Mouse (Mus musculus): ENCODE measurements around the gene Clic1.
A peak's percentile ranks its signal among the peaks of the same experiment; 100 is the strongest.

The Clic1 gene

GRCm38 (mm10) chr17:35092403-35093198 is 42.8 kb downstream of the Clic1 start:
- peak; percentile 92 for DNase-seq

DNA sequence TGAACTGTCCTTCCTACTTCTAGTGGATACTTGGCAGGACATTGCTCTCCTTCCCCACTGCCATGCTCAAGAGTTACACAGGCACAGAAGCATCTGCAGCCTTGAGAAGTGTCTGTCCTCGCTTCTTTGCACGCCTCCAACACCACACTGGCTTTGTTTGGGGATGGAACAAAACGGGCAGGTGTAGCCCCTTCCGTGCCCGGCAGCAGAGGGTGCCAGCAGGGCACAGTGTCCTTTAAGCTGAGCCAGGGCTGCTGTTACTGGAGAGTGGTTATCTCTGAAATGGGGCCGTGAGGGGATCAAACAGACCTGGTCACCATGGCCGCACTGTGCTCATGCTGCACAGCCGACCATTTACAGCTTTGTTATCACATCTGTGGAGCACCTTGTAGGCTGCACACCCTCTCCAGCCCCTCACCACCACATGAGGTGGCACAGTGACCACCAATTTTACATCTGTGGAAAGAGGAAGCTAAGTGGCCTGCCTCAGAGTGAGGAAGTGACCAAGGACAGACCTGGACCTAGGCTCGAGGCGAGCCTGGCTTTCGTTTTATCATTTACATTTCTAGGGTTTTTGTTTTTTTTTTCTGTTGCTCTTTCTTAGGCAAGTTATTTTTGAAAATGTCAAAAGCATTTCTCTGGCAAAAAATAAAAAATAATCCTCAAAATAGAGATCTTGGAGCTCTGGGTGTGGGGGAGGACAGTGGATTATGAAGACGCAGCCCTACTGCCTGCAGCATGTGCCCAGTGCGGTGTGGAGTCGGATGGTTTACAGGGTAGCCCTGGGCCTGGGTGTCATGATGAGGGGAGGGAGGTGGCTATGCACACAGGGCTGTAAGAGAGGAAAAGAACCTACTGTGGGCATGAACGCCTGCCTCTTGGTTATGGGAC is 45.0 kb downstream of the Clic1 start:
- no peak for DNase-seq

- DNase-seq: no peak
These were observed 46.8 kb downstream of the Clic1 start for GRCm38 (mm10) chr17:35096597-35096996.

DNA sequence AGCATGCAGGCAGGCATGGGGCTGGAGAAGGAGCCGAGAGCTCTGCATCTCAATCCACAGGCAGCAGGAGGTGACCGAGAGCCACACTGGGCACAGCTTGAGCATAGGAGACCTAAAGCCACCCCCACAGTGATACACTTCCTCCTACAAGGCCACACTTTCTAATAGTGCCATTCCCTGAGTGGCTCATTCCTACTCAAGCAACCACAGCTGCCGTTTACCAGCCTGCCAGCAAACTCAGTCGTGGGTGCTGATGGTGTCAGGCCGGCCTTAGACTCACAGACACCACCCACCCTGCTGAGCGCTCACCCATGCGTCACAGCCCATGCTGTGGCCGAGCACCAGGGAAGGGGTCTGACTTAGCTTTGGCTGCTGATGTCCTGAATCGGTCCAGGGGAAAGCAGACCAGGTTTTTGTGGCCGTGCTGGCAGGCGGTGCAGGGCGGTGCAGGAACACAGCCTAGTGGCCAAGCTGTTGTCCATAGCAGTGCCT is 47.4 kb downstream of the Clic1 start:
- no peak for DNase-seq

DNA sequence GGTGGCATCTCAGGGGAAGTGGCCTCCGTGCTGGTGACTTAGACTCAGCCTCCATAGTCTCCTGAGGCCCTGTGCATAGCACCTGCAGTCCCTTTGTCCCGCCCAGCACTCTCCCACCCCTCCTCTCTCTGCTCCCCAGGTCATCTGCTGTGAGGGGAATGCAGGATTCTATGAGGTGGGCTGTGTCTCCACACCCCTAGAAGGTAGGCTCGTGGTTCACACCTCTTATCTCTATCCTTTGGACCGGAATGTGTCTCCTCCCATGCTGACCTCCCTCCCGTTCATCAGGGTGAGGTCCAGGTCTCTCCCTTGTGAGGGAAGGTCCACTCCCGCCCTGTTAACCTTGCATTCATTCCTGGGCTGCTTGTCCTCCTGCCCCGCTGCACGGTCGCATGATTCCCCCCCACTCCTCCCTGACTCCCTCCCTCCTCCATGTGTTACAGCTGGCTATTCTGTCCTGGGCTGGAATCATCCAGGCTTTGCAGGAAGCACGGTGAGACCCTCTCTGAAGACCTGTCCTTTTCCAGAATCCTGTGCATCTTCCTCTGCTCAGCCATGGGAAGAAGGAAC is 50.5 kb downstream of the Clic1 start:
- DNase-seq: no peak

DNA sequence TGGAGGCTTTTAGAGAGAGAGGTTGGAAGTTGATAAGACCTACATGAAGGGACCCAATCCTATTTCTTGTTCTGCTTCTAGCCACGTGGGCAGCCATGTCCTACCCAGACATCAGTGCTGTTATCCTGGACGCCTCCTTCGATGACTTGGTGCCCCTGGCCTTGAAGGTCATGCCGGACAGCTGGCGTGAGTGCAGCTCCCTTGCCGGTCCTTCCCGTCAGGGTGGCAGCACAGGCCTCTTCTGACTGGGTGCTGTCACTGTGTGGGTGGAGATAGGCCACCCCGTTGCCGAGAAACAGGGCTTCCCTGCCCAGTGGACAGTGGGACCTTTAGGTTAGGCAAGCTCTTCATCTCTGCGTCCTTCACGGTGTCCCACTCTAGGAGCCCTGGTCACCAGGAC is 51.4 kb downstream of the Clic1 start:
- DNase-seq: no peak

- DNase-seq: no peak
These were observed 52.5 kb downstream of the Clic1 start for GRCm38 (mm10) chr17:35102299-35102698.

GRCm38 (mm10) chr17:35103221-35103690 is 53.5 kb downstream of the Clic1 start:
- peak; percentile 90 for DNase-seq

DNA sequence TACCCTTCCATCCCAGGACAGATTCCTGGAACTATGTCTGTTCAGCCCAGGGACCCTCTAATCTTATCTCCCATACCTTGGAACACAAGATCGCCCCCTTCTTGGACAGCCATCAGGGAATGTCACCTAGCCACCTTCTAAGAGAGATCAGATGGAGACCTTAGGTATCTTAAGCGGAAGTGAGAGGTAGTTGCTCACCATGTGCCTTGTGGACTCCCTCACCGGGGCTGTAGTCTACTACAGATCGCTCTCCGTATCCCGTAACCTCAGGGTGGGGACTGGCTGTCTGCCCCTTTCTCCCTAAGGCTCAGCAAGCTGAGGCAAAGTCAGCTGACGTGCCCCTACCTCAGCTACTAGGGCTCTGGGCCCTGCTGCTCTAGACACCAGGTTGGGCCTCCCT is 54.3 kb downstream of the Clic1 start:
- DNase-seq: no peak

DNA sequence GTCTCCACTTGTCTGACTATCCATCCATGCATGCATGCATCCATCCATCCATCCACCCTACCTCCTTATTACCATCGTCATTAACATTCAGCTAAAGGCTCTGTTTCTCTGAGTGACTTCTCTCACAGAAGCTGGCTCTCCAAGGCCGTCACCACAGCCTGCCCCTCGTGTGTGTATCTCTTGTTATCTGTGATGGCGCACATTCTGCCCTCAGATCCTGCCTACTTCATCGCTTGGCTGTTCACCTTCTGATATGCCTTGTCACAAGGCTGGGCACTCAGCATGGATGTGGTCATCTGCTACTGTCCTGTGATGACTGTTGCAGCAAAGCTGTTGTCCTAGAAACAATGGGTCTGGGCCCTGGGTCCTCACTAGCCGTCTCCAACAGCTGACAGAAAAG is 55.0 kb downstream of the Clic1 start:
- DNase-seq: no peak

- no peak for DNase-seq
These were observed 56.1 kb downstream of the Clic1 start for GRCm38 (mm10) chr17:35105740-35106389.

DNA sequence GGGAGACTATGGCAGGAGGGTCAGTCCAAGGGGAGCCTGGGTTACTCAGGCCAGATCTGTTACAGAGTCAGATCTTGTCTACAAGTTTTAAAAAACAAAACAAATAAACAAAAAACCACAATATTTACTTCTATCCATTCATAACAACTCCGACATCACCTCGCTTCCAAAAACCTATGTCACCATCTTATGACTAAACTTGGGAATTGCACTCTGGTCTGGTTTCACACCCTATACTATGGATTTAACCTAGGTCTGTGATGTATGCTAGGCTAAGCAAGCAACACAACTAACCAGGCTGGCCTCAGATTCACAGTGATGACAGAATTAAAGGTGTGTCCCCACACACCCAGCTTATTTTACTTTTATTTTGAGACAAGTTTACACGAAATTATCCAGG is 56.8 kb downstream of the Clic1 start:
- no peak for DNase-seq

DNA sequence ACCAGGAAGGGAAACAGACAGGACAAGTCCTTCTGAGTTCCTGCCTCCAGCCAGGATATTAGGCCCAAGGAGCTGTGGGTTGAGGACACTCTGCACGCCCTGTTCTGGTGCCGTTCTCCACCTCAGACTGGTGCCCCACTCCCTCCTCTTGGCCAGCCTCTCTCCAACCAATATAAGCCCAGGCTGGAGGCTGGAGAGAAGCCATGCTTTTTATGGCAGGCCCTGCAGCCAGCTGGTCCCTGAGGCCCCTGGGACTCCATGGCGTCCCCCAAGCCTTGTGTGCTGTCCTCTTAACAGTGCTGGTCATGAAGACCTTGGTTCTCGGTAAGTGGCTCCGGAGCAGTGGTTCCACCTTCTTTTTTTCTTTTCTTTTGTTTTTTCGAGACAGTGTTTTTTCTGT is 58.3 kb downstream of the Clic1 start, which contains the start of gene Ly6g5c:
Gene Ly6g5c, plus strand, starts transcription at position 183 of the 400 bp plus-strand sequence.
- DNase-seq: no peak
